Mouse (Mus musculus) liver, embryonic 13.5 days (tissue): ENCODE results near the gene Nfe2l1. TPM values are rescaled to one million over a fixed set of nuclear protein-coding genes. Genes with fewer than 3 reads are reported as not detected.
A peak's percentile ranks its signal among the peaks of the same experiment; 100 is the strongest.

Experiments
- ATAC-seq: fragments of 200-750 bp; cut with Nextera tagmentation; 2 replicates; pipeline ENCODE4 v1.8.0; 2017; ENCODE audit warnings: low read depth, mild to moderate bottlenecking, moderate number of reproducible peaks, moderate library complexity
- DNase-seq: peaks from one replicate; pipeline ENCODE4 v3.0.0; 2022
- H3K27ac ChIP-seq: fragments of 300-500 bp; sonication (generic); 2 replicates; pipeline ENCODE4 v1.5.1; 2015; ENCODE audit warnings: moderate library complexity, mild to moderate bottlenecking, inconsistent platforms
- H3K27me3 ChIP-seq: fragments of 300-500 bp; sonication (generic); 2 replicates; pipeline ENCODE4 v1.6.1; 2015; ENCODE audit warnings: mild to moderate bottlenecking, inconsistent platforms
- H3K36me3 ChIP-seq: fragments of 300-500 bp; sonication (generic); 2 replicates; pipeline ENCODE4 v1.6.1; 2015; ENCODE audit warnings: mild to moderate bottlenecking, inconsistent platforms
- H3K4me1 ChIP-seq: fragments of 300-500 bp; sonication (generic); replicated peaks from 2 replicates; pipeline ENCODE4 v1.6.1; 2015; ENCODE audit warnings: inconsistent platforms
- H3K4me2 ChIP-seq: fragments of 300-500 bp; sonication (generic); 2 replicates; pipeline ENCODE4 v1.6.1; 2015; ENCODE audit warnings: inconsistent platforms, mild to moderate bottlenecking, moderate library complexity
- H3K4me3 ChIP-seq: fragments of 300-500 bp; sonication (generic); replicated peaks from 2 replicates; pipeline ENCODE4 v1.5.1; 2015; ENCODE audit warnings: mild to moderate bottlenecking, inconsistent platforms
- H3K9ac ChIP-seq: fragments of 300-500 bp; sonication (generic); 2 replicates; pipeline ENCODE4 v1.6.1; 2015; ENCODE audit warnings: mild to moderate bottlenecking, inconsistent platforms
- H3K9me3 ChIP-seq: fragments of 300-500 bp; sonication (generic); replicated peaks from 2 replicates; pipeline ENCODE4 v1.6.1; 2016; ENCODE audit warnings: inconsistent platforms
- WGBS: fragments of 180-500 bp; shearing (Covaris S2); methylation state at CpG from one replicate; pipeline ENCODE4 v1.1.7; 2015; ENCODE audit not compliant: insufficient replicate concordance; 5-methylcytosine and 5-hydroxymethylcytosine counted together
- polyA plus RNA-seq: library from polyadenylated mRNA; unstranded; fragments of >200 nt; fragmentation: Nextera tagmentation; extraction: Ambion mirVana; gene quantifications from 2 replicates; pipeline ENCODE4 v1.2.1, GENCODE M21; 2015

Nfe2l1 gene
- polyA plus RNA-seq, 1 experiment from 2014 or later, result 19.2 TPM

- Histone ChIP-seq H3K4me3 (no peak overlapping the region), H3K4me1 (no peaks in the 10 kb centered on the region), H3K36me3 (no peaks in the 10 kb centered on the region), H3K27me3 (peaks cover 9% of the 10 kb centered on the region; the same call in 1 of the 2 replicates), H3K27ac (no peak overlapping the region), H3K9me3 (no peaks in the 10 kb centered on the region), H3K4me2 (no peak overlapping the region), H3K9ac (no peak overlapping the region)
- 39% methylated on average over 3 of the region's 3 CpGs for WGBS
- no peak for ATAC-seq
- no peak for DNase-seq
These were observed 13.9 kb upstream of the Nfe2l1 start for GRCm38 (mm10) chr11:96843627-96844026.

GRCm38 (mm10) chr11:96840290-96840689 lies 10.5 kb upstream of the Nfe2l1 start:
- 0 out of 2 replicates have a peak, but pooled peaks cover 4% of the 10 kb centered on the region for H3K4me1 ChIP-seq
- no peaks in the 10 kb centered on the region for H3K9me3 ChIP-seq
- ATAC-seq (no peak), DNase-seq (no peak)
- no peaks in the 10 kb centered on the region for H3K36me3 ChIP-seq
- H3K27ac ChIP-seq, result no peak overlapping the region
- no peak overlapping the region for H3K4me3 ChIP-seq
- H3K27me3 ChIP-seq, result peaks cover 10% of the 10 kb centered on the region; the same call in 1 of the 2 replicates
- H3K4me2 ChIP-seq, result no peak overlapping the region
- H3K9ac ChIP-seq, result no peak overlapping the region
- 51% methylated on average over 8 of the region's 8 CpGs for WGBS

GRCm38 (mm10) chr11:96839877-96840276 lies 10.1 kb upstream of the Nfe2l1 start:
- Histone ChIP-seq H3K36me3 (no peaks in the 10 kb centered on the region), H3K4me1 (0 out of 2 replicates have a peak, but pooled peaks cover 4% of the 10 kb centered on the region), H3K27ac (no peak overlapping the region), H3K9me3 (no peaks in the 10 kb centered on the region), H3K4me2 (no peak overlapping the region), H3K4me3 (no peak overlapping the region), H3K9ac (no peak overlapping the region), H3K27me3 (peaks cover 10% of the 10 kb centered on the region; the same call in 1 of the 2 replicates)
- DNase-seq (no peak), ATAC-seq (no peak)
- WGBS, result 52% methylated on average over 3 of the region's 3 CpGs

- Histone ChIP-seq H3K36me3 (no peaks in the 10 kb centered on the region), H3K4me2 (no peak overlapping the region), H3K27ac (no peak overlapping the region), H3K4me3 (no peak overlapping the region), H3K9ac (no peak overlapping the region), H3K4me1 (0 out of 2 replicates have a peak, but pooled peaks cover 4% of the 10 kb centered on the region), H3K27me3 (peaks cover 10% of the 10 kb centered on the region; the same call in 1 of the 2 replicates), H3K9me3 (no peaks in the 10 kb centered on the region)
- no peak for ATAC-seq
- DNase-seq, result no peak
- 60% methylated on average over 7 of the region's 7 CpGs for WGBS
These were observed 9.7 kb upstream of the Nfe2l1 start for GRCm38 (mm10) chr11:96839428-96839827.

- no peak overlapping the region for H3K4me3 ChIP-seq
- 60% methylated on average over 4 of the region's 4 CpGs for WGBS
These were observed 8.6 kb upstream of the Nfe2l1 start for GRCm38 (mm10) chr11:96838341-96838740.

GRCm38 (mm10) chr11:96837298-96837697 lies 7.5 kb upstream of the Nfe2l1 start:
- Histone ChIP-seq H3K27me3 (peaks cover 10% of the 10 kb centered on the region; the same call in 1 of the 2 replicates), H3K4me2 (no peak overlapping the region), H3K4me1 (0 out of 2 replicates have a peak, but pooled peaks cover 4% of the 10 kb centered on the region), H3K4me3 (no peak overlapping the region), H3K9ac (no peak overlapping the region), H3K36me3 (no peaks in the 10 kb centered on the region), H3K27ac (no peak overlapping the region), H3K9me3 (no peaks in the 10 kb centered on the region)
- ATAC-seq (no peak), DNase-seq (no peak)
- 41% methylated on average over 9 of the region's 9 CpGs for WGBS

More at GRCm38 (mm10) chr11:96838341-96838740, 8.6 kb upstream of the Nfe2l1 start:
- H3K9ac ChIP-seq, result no peak overlapping the region
- H3K36me3 ChIP-seq, result no peaks in the 10 kb centered on the region
- H3K4me1 ChIP-seq, result 0 out of 2 replicates have a peak, but pooled peaks cover 4% of the 10 kb centered on the region
- H3K27me3 ChIP-seq, result peaks cover 10% of the 10 kb centered on the region; the same call in 1 of the 2 replicates
- H3K9me3 ChIP-seq, result no peaks in the 10 kb centered on the region
- no peak overlapping the region for H3K4me2 ChIP-seq
- ATAC-seq (no peak), DNase-seq (no peak)
- H3K27ac ChIP-seq, result no peak overlapping the region

- H3K9ac ChIP-seq, result no peak overlapping the region
- H3K4me2 ChIP-seq, result no peak overlapping the region
- DNase-seq (no peak), ATAC-seq (no peak)
- no peak overlapping the region for H3K27ac ChIP-seq
- H3K4me1 ChIP-seq, result peaks cover 15% of the 10 kb centered on the region
- H3K4me3 ChIP-seq, result no peak overlapping the region
- H3K27me3 ChIP-seq, result peaks cover 10% of the 10 kb centered on the region; the same call in 1 of the 2 replicates
- WGBS, result 82% methylated on average over 1 of the region's 1 CpGs
- H3K9me3 ChIP-seq, result no peaks in the 10 kb centered on the region
- no peaks in the 10 kb centered on the region for H3K36me3 ChIP-seq
These were observed 4.4 kb upstream of the Nfe2l1 start for GRCm38 (mm10) chr11:96834127-96834526.

- no peak overlapping the region for H3K4me2 ChIP-seq
- no peak for DNase-seq
- no peak for ATAC-seq
- no peak overlapping the region for H3K27ac ChIP-seq
- H3K36me3 ChIP-seq, result peaks cover 3% of the 10 kb centered on the region
- no peaks in the 10 kb centered on the region for H3K9me3 ChIP-seq
- 59% methylated on average over 2 of the region's 2 CpGs for WGBS
- H3K4me3 ChIP-seq, result no peak overlapping the region
- H3K27me3 ChIP-seq, result 0 out of 2 replicates have a peak, but pooled peaks cover 4% of the 10 kb centered on the region
- no peak overlapping the region for H3K9ac ChIP-seq
- peaks cover 27% of the 10 kb centered on the region for H3K4me1 ChIP-seq
These were observed 3.2 kb upstream of the Nfe2l1 start for GRCm38 (mm10) chr11:96832973-96833372.

GRCm38 (mm10) chr11:96832541-96832940 lies 2.8 kb upstream of the Nfe2l1 start:
- no peak overlapping the region for H3K27ac ChIP-seq
- peaks cover 31% of the 10 kb centered on the region for H3K4me1 ChIP-seq
- 78% methylated on average over 3 of the region's 3 CpGs for WGBS
- peaks cover 8% of the 10 kb centered on the region for H3K36me3 ChIP-seq
- ATAC-seq (no peak), DNase-seq (no peak)
- H3K9me3 ChIP-seq, result no peaks in the 10 kb centered on the region
- H3K4me2 ChIP-seq, result no peak overlapping the region
- 0 out of 2 replicates have a peak, but pooled peaks cover 4% of the 10 kb centered on the region for H3K27me3 ChIP-seq
- H3K4me3 ChIP-seq, result no peak overlapping the region
- no peak overlapping the region for H3K9ac ChIP-seq

GRCm38 (mm10) chr11:96831516-96831915 lies 1.7 kb upstream of the Nfe2l1 start:
- DNase-seq (no peak), ATAC-seq (no peak)
- Histone ChIP-seq H3K9me3 (no peaks in the 10 kb centered on the region), H3K9ac (no peak overlapping the region), H3K4me3 (no peak overlapping the region), H3K36me3 (peaks cover 15% of the 10 kb centered on the region), H3K4me2 (no peak overlapping the region), H3K27ac (0 out of 2 replicates have a peak overlapping the region, but pooled peaks have one; percentile 14), H3K4me1 (peaks cover 41% of the 10 kb centered on the region), H3K27me3 (no peaks in the 10 kb centered on the region)
- 71% methylated on average over 4 of the region's 4 CpGs for WGBS

GRCm38 (mm10) chr11:96830539-96831216 lies 910 bp upstream of the Nfe2l1 start:
- no peak for ATAC-seq
- DNase-seq, result no peak
- peaks cover 46% of the 10 kb centered on the region for H3K4me1 ChIP-seq
- H3K4me2 ChIP-seq, result peak overlapping the region; percentile 73
- peak overlapping the region; percentile 64 for H3K27ac ChIP-seq
- H3K4me3 ChIP-seq, result peak overlapping the region; percentile 78
- H3K36me3 ChIP-seq, result peaks cover 24% of the 10 kb centered on the region
- H3K9ac ChIP-seq, result peak overlapping the region; percentile 72
- no peaks in the 10 kb centered on the region for H3K27me3 ChIP-seq
- H3K9me3 ChIP-seq, result no peaks in the 10 kb centered on the region
- WGBS, result 10% methylated on average over 13 of the region's 13 CpGs
